Mouse (Mus musculus) embryo, embryonic 9.5 days (tissue): Measurements from ENCODE around the gene Sdk2.

Experiments
- DNase-seq: peaks from one replicate; pipeline ENCODE4 v3.0.0-alpha.2; 2017; ENCODE audit errors: extremely low spot score

Gene Sdk2

DNA sequence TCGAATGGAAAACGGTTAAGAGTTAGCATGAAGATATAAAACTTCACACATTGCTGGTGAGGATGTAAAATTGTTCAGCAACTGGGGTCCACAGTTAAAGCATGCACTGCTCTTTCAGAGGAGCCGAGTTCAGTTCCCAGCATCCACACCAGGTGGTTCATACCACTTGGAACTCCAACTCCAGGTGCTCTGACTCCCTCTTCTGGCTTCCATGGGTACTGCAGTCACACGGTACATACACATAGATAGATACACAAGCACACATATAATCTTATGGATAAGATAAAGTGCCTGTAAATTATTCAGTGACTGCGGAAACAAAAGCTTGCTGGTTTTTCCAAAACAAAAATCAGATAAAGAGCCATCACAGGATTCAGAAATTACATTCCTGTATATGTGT, 19.9 kb downstream of the Sdk2 start:
- DNase-seq, result no peak

DNA sequence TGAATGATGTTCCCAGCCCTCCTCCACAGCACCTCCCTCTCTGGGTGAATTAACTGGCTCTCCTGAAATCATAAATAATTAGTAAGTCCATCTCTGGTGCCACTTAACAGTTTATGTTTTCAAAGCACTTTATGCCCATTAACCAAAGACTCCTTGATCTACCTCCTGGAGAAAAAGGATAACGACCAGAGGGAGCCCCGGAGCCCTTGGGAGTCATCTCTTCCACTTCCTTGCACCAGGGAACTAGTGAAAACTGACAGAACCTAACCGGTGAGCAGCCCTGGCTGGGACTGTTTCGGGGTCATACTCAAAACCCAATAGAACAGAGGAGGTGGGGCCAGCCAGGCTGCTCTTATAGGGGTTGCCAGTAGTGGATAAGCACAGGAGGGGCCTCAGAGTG, 22.5 kb downstream of the Sdk2 start:
- DNase-seq, result no peak

DNA sequence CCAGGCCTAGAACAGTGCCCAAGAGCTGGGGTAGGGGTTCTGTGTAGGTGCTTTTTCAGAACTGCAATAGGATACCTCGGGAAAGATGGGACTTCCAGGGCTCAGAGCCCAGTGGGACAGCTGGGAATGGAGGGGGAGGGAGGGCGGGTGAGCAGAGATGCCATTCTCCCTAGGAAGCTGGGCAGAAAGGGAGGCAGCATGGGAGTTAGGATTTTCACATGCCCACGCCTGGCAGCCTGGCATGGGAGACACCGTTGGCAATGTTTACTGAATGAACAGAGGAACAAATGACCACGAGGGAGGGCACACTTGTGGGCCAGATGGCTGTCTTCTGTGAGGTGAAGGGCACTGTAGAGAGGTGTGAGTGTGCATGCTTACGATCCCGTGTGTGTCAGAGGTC, 23.3 kb downstream of the Sdk2 start:
- DNase-seq, result no peak

DNA sequence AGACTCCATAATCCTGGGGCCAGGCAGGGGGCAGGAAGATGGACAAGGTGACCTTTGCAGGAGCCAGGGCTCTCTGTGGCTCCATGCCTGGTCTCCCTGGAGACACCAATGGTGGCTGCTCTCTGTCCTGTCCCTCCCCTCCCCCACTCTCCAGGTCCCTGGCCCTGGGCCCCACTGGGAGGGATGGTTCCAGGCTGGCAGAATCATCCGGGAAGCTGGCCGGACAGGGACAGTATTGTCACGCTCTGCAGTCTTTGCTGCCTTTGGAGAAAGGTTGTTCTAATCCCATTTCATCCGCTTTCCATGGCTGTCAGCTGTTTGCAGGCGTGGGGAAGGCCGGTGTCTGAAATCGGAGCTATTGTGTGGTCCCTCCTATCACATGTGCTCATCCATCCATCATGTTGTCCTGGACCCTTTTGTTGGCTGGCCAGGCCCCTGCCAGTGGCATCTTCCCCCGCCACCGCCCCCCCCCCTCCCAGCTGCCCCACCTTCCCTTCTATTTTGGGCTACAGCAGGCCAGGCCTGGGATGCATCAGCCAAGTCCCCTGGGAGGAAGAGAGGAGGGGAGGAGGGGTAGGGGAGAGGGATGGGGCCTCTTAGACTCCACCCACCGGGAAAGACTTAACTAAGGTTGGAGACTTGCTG, 26.3 kb downstream of the Sdk2 start:
- peak; percentile 87 for DNase-seq

DNA sequence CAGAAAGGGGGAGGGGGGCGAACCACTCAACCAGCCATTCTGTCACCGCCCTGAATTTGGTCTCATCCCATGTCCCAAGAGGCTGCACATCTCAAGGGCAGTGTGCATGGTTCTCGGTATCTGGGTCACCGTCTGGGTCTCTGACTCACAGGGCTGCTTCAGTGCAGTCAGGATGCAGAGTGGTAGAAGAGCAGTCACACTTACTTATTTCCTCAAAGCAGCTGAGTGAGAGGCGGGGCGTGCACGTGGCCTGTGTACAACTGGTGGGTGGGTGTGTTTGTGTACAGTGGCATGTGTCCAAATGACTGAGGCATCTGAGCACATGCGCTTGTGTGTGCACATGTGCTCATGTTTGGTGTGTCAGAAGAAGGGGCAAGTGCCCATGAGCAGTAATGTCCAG, 28.8 kb downstream of the Sdk2 start:
- DNase-seq, result no peak

- DNase-seq, result no peak
Measured at GRCm38 (mm10) chr11:114031491-114031890, 35.4 kb downstream of the Sdk2 start.

DNA sequence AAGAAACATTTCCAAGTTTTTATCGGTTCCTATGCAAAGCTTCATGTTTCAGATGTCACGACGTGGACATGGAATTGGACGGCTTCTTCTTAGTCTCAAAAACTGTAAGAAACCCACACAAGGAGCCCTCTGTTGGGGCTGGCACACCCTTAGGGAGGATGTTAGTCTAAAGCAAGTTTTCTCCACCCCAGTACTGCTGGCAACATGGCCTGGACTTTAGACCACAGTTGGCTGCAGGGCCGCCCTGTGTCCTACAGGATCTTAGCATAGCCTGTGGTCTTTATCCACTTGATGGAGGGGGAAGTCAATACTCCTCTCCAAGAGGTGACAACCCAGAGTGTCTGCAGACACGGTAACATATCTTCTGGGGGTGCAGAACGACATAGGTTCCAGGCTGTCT, 36.6 kb downstream of the Sdk2 start:
- no peak for DNase-seq

GRCm38 (mm10) chr11:114028512-114028911, 38.3 kb downstream of the Sdk2 start:
- DNase-seq, result peak; percentile 39

- peak; percentile 36 for DNase-seq
Measured at GRCm38 (mm10) chr11:114028021-114028420, 38.8 kb downstream of the Sdk2 start.

GRCm38 (mm10) chr11:114025056-114025455, 41.8 kb downstream of the Sdk2 start:
- no peak for DNase-seq

- DNase-seq, result no peak
Measured at GRCm38 (mm10) chr11:114023965-114024364, 42.9 kb downstream of the Sdk2 start.

DNA sequence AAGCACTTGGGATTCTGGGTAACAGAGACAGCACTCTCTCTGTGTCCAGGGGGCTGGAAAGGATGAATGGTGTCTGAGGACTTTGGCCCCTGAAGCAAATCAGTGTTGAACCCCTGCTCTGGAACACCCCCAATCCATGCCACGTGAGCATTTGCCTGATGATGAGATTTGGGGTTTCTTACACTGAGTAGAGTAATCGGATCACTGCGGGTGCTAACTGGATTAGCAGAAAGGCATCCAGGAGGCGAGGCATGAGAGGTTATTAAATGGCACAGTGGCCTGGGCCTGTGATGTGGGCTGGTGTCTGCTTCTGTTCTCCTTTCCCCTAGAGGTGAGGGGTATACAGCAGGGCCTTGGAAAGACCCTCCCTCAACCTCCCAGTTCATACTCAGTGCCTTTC, 44.7 kb downstream of the Sdk2 start:
- DNase-seq, result no peak

DNA sequence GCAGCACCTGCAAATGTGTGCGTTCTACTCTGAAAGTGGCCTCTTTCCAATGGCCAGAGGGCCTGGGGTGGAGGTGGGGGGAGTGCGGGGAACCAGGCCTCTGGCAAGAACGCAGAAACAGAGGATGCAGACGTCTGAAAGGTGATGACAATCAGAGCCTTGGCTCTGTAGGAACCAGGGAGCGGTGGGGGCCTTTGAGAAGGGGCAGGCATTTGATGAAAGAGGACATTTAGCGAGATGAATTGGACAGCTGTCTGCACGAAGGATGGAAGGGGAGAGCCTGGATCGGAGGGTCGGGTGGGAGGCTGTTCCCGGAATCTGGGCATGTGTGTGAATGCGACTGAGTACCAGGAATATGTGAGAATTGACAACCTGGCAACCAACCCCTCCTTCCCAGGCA, 47.8 kb downstream of the Sdk2 start:
- no peak for DNase-seq

- DNase-seq, result peak; percentile 45
Measured at GRCm38 (mm10) chr11:114016889-114017392, 49.9 kb downstream of the Sdk2 start.

DNA sequence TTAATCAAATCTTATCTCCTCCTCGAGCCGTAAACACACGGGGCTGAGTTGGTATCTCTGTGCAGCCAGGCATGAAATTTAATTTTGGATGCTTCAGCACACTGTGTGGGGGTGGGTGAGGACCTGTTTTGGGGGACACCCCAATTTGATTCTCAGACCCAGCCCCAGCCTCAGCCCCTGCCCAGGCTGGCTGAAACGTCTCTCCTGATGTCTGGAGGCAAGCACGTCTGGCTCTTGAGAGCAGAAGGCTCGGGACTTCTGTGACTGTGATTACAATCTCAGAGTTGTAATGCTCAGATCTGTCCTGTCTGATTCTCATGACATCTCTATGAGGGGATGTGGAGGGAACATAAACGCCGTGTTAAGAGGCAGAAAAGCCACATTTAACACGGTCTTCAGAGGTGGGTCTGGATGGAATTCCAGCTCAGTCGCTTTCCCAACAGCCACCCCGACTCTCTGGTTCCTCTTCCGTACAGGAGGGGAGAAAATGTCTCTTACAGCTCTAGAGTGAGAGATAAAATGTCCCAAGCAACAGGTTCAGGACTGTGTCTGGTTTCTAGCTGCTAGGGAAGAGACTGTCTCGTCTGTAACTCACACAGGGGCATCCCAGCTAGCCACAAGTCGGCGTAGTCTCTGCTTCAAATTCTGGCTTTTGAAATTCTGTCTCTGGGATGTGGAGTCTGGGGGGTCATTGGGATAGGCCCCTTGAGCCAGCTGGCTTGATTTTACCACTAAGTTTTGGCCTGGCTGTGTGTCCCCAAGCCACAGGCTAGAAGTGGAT, 50.5 kb downstream of the Sdk2 start:
- peak; percentile 27 for DNase-seq

DNA sequence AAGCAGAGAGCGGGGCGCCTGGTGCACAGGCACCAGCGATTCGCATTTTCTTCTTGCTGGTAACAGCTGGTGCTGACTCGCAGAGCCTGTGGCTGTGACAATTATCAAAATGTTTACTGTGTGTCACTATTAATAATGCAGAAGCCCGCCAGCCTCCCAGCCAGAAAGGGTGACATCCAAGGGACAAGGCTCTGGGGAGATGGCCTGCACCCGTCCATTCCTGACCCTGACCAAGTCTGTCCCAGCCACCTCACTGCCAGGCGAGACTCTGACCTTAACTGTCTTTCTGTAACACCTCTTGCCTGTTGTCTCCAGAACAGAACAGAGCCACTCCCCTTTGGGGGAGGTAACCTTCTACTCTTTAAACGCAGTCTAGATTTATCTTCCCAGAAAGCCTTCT, 55.3 kb downstream of the Sdk2 start:
- DNase-seq, result no peak

DNA sequence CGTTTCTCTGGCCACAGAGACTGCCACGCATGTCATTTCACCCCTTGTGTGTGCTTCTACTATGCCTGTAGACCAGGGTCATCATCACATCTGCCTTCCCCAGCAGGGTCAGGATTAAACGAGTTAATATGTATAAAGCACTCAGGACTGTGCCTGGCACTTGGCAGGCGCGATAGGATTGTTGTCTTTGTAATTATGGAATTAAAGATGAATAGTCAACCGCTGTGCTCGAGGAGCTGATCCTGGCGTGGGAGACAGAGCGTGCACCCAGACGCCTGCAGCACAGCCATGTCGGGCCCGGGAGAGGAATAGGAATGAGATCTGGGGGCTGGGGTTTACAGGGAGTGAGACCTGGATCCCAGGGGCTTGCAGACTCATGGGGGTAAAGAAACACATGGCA, 61.0 kb downstream of the Sdk2 start:
- no peak for DNase-seq

DNA sequence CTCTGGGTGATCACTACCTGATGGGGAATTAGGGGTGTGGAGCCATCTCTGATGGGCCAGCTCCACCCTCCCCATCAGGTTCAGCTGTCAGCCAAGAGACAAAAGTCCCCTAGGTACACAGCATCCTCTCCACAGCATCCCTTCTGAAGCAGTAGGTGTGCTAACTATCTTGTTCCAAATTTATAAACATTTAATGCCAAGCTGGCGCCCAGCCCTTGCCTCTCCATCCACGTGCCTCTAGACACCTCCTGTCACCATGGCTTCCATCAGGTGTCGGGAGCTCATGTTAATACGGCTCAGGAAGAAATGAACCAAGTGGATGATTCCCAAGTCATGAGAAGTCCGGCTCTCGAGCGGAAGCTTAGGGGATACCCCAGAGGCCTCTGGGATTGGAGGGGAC, 62.2 kb downstream of the Sdk2 start:
- no peak for DNase-seq

DNA sequence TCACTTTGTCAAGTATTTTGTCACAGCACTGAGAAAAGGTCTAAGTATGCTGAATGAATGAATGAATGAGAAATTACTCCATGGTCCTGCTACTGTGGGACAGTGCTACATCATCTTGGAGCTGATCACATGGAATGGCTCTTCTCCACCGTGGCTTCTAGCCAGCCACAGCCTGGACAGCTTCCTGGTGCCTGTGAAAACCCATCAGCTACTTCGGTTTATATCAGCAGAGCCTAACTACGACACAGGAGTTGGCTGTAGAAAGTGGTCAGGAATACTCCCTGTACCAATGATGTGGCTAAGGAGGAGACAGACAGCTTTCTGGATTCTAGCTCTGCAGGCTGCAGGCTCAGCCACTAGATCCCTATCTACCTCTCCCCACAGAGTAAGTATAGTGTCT, 63.7 kb downstream of the Sdk2 start:
- DNase-seq, result no peak

GRCm38 (mm10) chr11:114000051-114000450, 66.8 kb downstream of the Sdk2 start:
- DNase-seq, result no peak

GRCm38 (mm10) chr11:113998702-113999101, 68.1 kb downstream of the Sdk2 start:
- DNase-seq, result no peak

DNA sequence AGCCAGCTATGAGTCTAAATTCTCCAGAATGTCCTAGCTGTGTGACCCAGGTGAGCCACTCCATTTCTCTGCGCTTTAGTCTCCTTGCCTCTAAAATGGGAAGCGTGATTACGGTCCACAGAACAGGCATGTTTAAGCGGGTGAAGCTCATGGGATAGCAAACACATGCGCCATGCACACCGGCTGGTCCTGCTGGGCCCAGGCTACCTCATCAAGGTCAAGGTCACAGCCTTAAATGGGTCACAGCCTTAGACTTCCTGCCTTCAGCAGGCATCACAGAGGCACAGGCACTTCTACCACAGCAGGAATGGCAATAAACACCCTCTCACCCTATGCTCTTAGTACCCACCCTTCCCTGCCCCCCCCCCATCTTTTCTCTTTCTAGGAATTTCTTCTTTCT, 72.9 kb downstream of the Sdk2 start:
- no peak for DNase-seq

DNA sequence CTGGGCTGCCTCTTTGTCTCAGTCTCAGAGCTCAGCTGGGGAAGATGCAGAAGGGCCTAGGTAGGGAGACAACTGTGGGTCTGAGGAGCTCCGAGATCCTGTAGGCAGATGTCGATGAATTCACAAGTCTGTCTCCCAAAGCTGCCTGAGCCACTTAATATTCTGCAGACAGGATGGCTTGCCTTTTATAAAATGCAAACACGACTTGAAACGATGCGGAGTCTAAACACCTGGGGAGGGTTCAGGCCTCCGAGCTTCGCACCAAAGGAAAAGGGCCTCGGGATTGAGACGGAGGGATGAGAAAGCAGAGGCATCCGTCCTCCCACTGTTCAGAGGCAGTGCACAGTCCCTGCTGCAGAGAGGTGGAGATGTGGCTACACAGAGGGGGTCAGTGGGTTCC, 74.0 kb downstream of the Sdk2 start:
- no peak for DNase-seq
